Mouse (Mus musculus) heart, embryonic 13.5 days (tissue): Measurements from ENCODE around the gene Tnfrsf1a. TPM values are rescaled to one million over a fixed set of nuclear protein-coding genes. Genes with fewer than 3 reads are reported as not detected.

Experiments used
- ATAC-seq: fragments of 200-750 bp; cut with Nextera tagmentation; 2 replicates; pipeline ENCODE4 v1.8.0; 2017; ENCODE audit warnings: moderate TSS enrichment; ENCODE audit not compliant: insufficient number of reproducible peaks, low FRiP score, low TSS enrichment; ENCODE audit errors: extremely low read depth
- H3K27ac ChIP-seq: fragments of 300-500 bp; sonication (generic); replicated peaks from 2 replicates; pipeline ENCODE4 v1.5.1; 2015; ENCODE audit warnings: moderate library complexity, mild to moderate bottlenecking, inconsistent platforms
- H3K27me3 ChIP-seq: fragments of 300-500 bp; sonication (generic); replicated peaks from 2 replicates; pipeline ENCODE4 v1.6.1; 2015; ENCODE audit warnings: mild to moderate bottlenecking, inconsistent platforms
- H3K36me3 ChIP-seq: fragments of 300-500 bp; sonication (generic); 2 replicates; pipeline ENCODE4 v1.6.1; 2015; ENCODE audit warnings: mild to moderate bottlenecking, inconsistent platforms
- H3K4me1 ChIP-seq: fragments of 300-500 bp; sonication (generic); 2 replicates; pipeline ENCODE4 v1.6.1; 2015; ENCODE audit warnings: inconsistent platforms
- H3K4me2 ChIP-seq: fragments of 300-500 bp; sonication (generic); 2 replicates; pipeline ENCODE4 v1.6.1; 2015; ENCODE audit warnings: inconsistent platforms, mild to moderate bottlenecking, moderate library complexity
- H3K4me3 ChIP-seq: fragments of 300-500 bp; sonication (generic); 2 replicates; pipeline ENCODE4 v1.5.1; 2015; ENCODE audit warnings: moderate library complexity, mild to moderate bottlenecking, inconsistent platforms
- H3K9ac ChIP-seq: fragments of 300-500 bp; sonication (generic); 2 replicates; pipeline ENCODE4 v1.6.1; 2015; ENCODE audit warnings: inconsistent platforms, mild to moderate bottlenecking, moderate library complexity
- H3K9me3 ChIP-seq: fragments of 300-500 bp; sonication (generic); 2 replicates; pipeline ENCODE4 v1.6.1; 2016; ENCODE audit warnings: inconsistent platforms
- WGBS: fragments of 180-500 bp; shearing (Covaris S2); methylation state at CpG from one replicate; pipeline ENCODE4 v1.1.7; 2015; ENCODE audit warnings: mixed read lengths; 5-methylcytosine and 5-hydroxymethylcytosine counted together
- polyA plus RNA-seq: library from polyadenylated mRNA; unstranded; fragments of >200 nt; fragmentation: Nextera tagmentation; extraction: Ambion mirVana; gene quantifications from 2 replicates; pipeline ENCODE4 v1.2.1, GENCODE M21; 2015

The Tnfrsf1a gene
- polyA plus RNA-seq, 1 experiment from 2014 or later = 43.8 TPM

DNA sequence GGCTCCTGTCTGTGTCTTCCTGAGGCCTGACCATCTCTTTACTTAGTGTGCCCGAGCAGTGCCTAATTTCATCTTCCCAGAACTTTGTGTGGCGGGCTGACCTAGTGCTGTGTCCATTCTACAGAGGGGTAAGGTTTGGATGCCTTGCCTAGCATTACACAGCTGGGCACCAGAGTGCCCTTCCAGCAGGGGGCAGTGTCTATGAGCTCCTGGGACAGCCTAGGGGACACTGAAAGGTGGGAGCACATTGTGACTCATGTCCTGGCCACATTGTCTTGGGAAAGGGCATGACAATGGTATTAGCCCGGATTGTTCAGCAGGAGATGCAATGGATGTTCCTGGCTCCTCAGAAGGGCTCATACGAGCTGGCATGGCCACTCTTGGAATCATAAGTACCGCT, 20.9 kb upstream of the Tnfrsf1a start:
- Histone ChIP-seq H3K4me2 (no peak overlapping the region), H3K9ac (no peak overlapping the region), H3K27me3 (peaks cover 7% of the 10 kb centered on the region), H3K27ac (no peak overlapping the region), H3K4me3 (no peak overlapping the region), H3K36me3 (no peaks in the 10 kb centered on the region), H3K4me1 (peaks cover 15% of the 10 kb centered on the region), H3K9me3 (no peaks in the 10 kb centered on the region)
- WGBS = 83% methylated on average over 5 of the region's 5 CpGs
- ATAC-seq = no peak

DNA sequence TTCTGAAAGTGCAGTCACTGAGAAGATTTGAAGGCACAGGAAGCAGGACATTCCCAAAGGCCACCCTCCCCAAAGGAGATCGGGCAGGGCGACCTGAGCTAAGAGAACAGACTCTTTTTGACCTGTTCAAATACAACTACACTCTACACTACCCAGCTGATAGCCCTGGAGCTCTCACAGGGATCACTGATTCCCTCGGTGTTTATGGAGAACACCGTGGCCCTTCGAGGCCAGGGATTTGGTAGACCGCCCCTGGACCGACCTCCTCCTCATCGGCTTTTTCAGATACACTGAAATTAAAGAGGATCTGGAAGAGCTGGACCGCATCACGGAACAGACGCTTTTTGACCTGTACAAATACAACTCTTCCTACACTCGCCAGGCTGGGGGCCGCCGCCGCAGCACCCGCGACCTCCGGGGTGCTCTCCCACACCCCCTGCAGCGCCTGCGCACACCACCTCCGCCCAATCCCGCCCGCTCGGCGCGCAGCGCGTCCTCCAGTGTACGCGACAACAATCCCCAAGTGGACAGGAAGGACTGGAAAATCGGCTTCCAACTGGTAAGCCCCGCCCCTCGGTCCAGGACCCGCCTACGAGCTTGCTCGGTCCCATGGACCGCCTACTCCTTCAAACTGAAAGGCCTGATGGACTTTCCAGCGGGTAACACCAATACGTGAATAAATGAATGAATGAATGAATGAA, 18.4 kb upstream of the Tnfrsf1a start:
- 1% methylated on average over 39 of the region's 39 CpGs for WGBS
- no peaks in the 10 kb centered on the region for H3K27me3 ChIP-seq
- peak overlapping the region; percentile 25; the same call in 1 of the 2 replicates for H3K27ac ChIP-seq
- peaks cover 8% of the 10 kb centered on the region for H3K4me1 ChIP-seq
- H3K4me2 ChIP-seq = peak overlapping the region; percentile 82
- H3K4me3 ChIP-seq = peak overlapping the region; percentile 63
- peak overlapping the region; percentile 84 for H3K9ac ChIP-seq
- H3K9me3 ChIP-seq = no peaks in the 10 kb centered on the region
- H3K36me3 ChIP-seq = no peaks in the 10 kb centered on the region
- ATAC-seq = peak; percentile 69; the same call in 1 of the 2 replicates

DNA sequence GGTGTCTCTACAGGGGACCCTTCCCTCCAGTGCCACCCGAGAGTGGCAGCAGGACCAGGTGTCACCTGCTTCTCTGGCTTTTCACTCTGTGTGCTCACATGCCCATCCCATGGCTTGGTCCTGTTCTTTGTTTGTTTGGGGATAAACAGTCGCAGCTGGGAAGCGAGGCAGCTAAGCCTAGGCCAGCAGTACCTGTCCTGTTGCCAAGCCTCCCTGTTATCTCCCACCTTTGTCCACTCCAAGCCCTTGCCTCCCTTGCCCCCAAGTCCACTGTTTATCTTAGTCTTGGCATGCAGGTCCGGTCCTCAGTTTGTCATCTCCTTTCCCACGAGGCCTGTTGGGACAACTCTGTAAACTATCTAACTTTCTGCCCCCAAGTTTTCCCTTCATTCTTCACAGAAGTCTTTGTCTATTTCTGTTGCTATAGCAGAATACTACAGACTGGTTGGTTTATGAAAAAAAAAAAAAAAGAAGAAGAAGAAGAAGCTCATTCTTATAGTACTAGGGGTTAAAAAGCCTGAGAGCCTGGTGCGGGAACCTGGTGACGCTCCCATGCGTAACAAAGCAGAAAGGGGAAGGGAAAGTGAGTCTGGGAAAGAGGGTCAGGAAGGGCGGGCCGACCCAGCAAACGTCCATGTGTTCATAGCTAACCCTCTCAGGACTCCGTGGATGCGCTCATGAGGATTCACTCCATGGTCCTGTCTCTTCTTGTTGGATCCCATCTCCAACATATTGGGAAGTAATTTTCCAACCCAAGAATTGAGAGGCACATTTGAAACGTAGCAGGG, 15.9 kb upstream of the Tnfrsf1a start:
- Histone ChIP-seq H3K4me2 (no peak overlapping the region), H3K9me3 (no peaks in the 10 kb centered on the region), H3K4me3 (no peak overlapping the region), H3K9ac (no peak overlapping the region), H3K27ac (no peak overlapping the region), H3K27me3 (0 out of 2 replicates have a peak, but pooled peaks cover 3% of the 10 kb centered on the region), H3K4me1 (peaks cover 8% of the 10 kb centered on the region), H3K36me3 (no peaks in the 10 kb centered on the region)
- ATAC-seq = no peak
- 69% methylated on average over 14 of the region's 14 CpGs for WGBS

DNA sequence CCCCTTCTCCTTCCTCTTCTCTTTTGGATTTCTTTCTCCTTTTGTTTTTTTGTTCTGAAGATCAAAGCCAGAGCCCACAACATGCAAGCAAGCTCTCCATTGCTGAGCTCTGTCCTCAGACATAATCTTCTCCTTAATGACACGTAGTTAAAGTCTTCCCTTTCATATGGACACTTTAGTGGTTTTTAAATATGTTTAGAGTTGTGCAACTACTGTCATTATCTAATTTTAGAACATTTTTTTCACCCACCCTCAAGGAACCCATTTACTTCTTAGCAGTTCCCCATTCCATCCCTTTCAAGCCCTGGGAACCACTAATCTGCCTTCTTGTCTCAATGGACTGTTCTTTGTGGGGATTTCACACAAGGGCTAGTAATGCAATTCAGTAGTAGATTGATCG, 14.8 kb upstream of the Tnfrsf1a start:
- Histone ChIP-seq H3K9me3 (no peaks in the 10 kb centered on the region), H3K4me3 (no peak overlapping the region), H3K9ac (no peak overlapping the region), H3K4me2 (no peak overlapping the region), H3K27me3 (0 out of 2 replicates have a peak, but pooled peaks cover 3% of the 10 kb centered on the region), H3K27ac (no peak overlapping the region), H3K4me1 (peaks cover 8% of the 10 kb centered on the region), H3K36me3 (no peaks in the 10 kb centered on the region)
- ATAC-seq = no peak
- WGBS = 76% methylated on average over 2 of the region's 2 CpGs

DNA sequence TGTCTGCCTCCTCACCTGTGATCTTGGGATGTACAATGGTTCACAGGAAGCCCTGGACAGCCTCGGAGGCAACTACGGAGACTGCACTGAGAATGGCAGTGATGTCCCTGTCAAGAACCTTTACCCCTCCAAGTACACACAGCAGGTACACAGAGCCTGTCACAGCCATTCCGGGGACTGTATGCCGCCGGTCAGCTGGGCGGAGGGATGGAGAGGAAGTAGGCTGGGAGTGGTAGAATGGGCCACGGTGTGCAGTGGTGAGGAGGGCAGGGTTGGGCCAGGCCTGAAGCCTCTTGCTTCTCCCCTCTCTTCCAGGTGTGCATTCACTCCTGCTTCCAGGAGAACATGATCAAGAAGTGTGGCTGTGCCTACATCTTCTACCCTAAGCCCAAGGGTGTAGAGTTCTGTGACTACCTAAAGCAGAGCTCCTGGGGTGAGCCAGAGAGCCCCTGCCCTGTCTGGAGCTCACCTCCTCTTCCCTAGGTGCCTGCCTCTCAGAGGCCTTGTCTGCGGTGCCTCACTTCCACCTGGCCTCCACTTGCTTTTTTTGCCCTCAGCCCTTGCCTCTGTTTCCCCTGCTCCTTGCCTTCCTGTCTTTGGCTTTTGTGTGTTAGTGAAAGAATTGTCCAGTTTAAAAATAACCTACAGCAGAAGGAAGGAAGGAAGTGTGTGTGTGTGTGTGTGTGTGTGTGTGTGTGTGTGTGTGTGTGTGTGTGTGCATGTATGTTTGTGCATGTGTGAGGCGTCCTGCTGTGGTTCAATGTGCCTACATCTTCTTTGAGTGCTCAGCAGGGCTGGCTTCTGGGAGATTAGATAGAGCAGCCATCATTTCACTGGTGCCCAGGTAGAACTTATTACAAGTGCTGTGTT, 10.1 kb upstream of the Tnfrsf1a start:
- no peak overlapping the region for H3K4me2 ChIP-seq
- no peak for ATAC-seq
- 60% methylated on average over 9 of the region's 9 CpGs for WGBS
- no peaks in the 10 kb centered on the region for H3K36me3 ChIP-seq
- H3K4me3 ChIP-seq = no peak overlapping the region
- H3K4me1 ChIP-seq = peaks cover 12% of the 10 kb centered on the region; the same call in 1 of the 2 replicates
- no peak overlapping the region for H3K9ac ChIP-seq
- peak overlapping the region; percentile 82; the same call in 1 of the 2 replicates for H3K27ac ChIP-seq
- H3K9me3 ChIP-seq = no peaks in the 10 kb centered on the region
- H3K27me3 ChIP-seq = peaks cover 3% of the 10 kb centered on the region; the same call in 1 of the 2 replicates

DNA sequence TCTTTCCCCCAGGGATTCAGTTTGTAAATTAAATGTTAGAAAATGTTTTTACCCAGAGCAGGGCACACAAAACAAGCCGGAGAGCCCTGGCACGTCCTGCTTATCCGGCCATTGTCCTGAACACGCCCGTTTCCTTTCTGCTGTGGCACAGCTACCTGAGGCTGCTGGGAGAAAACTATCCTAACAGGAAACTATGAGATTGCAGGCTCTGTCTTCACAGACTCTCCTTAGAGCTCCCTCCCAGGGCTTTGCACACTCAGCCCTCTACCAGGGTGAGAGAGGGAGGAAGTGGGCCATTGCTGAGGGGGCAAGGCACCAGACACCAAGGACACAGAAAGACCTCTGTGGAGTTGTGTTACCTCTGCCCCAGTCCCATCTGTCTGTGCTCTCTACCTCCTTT, 8.9 kb upstream of the Tnfrsf1a start:
- Histone ChIP-seq H3K27me3 (peaks cover 3% of the 10 kb centered on the region), H3K4me1 (peaks cover 15% of the 10 kb centered on the region; the same call in 1 of the 2 replicates), H3K9me3 (no peaks in the 10 kb centered on the region), H3K4me2 (no peak overlapping the region), H3K4me3 (no peak overlapping the region), H3K9ac (no peak overlapping the region), H3K36me3 (no peaks in the 10 kb centered on the region), H3K27ac (peak overlapping the region; percentile 82)
- no peak for ATAC-seq
- 57% methylated on average over 5 of the region's 5 CpGs for WGBS

DNA sequence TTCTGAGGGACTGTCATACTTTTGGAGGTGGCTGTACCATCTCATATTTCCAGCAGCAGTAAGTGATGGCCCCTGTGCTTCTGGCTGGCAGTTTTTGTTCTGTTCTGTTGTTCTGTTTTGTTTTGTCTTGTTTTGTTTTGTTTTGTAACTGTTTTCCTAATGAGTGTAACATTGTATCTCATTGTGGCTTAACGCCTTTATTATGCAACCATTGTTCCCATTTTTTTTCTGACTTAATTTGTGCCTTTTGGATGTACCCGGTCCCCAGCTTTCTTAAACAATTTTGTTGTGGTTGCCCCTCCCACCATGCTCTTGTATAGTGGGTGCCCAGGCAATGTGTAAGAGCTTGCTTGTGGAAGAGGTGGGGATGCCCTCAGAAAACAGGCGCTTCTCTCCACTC, 7.0 kb upstream of the Tnfrsf1a start:
- no peak overlapping the region for H3K9ac ChIP-seq
- H3K4me1 ChIP-seq = peaks cover 15% of the 10 kb centered on the region; the same call in 1 of the 2 replicates
- no peak for ATAC-seq
- H3K27me3 ChIP-seq = peaks cover 3% of the 10 kb centered on the region
- no peaks in the 10 kb centered on the region for H3K36me3 ChIP-seq
- no peak overlapping the region for H3K4me2 ChIP-seq
- no peak overlapping the region for H3K27ac ChIP-seq
- 58% methylated on average over 3 of the region's 3 CpGs for WGBS
- H3K9me3 ChIP-seq = no peaks in the 10 kb centered on the region
- H3K4me3 ChIP-seq = no peak overlapping the region

DNA sequence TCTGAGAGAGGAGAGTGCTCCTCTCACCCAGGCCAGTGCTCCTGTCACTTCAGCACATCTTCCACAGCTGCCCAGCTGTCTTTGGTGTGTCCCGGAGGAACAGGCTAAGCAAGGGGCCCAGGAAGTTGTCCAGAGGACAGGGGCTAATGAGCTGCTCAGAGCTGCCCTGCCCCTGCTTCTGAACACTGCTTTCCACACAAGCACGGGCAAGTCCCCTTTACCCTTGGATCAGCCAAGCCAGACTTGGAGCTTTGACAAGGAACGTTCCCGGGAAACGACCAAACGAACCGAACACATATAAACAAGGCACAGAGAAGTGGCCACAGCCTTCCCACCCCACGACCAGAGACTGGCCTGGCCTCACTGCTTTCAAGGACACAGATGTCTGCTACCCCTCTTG, 5.1 kb upstream of the Tnfrsf1a start:
- no peaks in the 10 kb centered on the region for H3K36me3 ChIP-seq
- H3K4me2 ChIP-seq = no peak overlapping the region
- H3K4me1 ChIP-seq = peaks cover 26% of the 10 kb centered on the region
- no peaks in the 10 kb centered on the region for H3K9me3 ChIP-seq
- H3K27me3 ChIP-seq = no peaks in the 10 kb centered on the region; the same call in none of the 2 replicates
- H3K4me3 ChIP-seq = no peak overlapping the region
- peak overlapping the region; percentile 47; the same call in 1 of the 2 replicates for H3K9ac ChIP-seq
- no peak overlapping the region for H3K27ac ChIP-seq
- 32% methylated on average over 8 of the region's 8 CpGs for WGBS
- no peak for ATAC-seq

DNA sequence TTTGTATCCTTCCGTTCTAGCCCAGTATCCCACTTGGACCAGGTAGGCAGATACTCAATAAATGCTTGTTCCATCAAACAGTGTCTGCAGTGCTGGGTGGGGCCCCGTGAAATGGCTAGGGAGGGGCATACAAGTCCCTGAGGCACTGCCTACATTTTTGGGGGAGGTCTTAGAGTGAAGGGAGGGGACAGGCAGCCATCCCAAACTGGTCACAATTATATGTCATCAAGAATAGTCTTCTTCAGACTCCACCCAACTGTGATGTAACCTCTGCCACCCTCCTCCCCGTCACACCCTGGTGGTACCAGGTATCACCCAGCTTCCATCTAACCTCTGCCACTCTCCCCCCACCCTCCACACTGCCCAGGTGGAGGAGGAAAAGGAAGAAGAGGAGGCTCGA, 4.3 kb upstream of the Tnfrsf1a start:
- Histone ChIP-seq H3K4me1 (peaks cover 28% of the 10 kb centered on the region), H3K4me3 (no peak overlapping the region), H3K4me2 (no peak overlapping the region), H3K27me3 (no peaks in the 10 kb centered on the region; the same call in none of the 2 replicates), H3K9ac (no peak overlapping the region), H3K9me3 (no peaks in the 10 kb centered on the region), H3K36me3 (no peaks in the 10 kb centered on the region), H3K27ac (no peak overlapping the region)
- WGBS = 48% methylated on average over 4 of the region's 4 CpGs
- no peak for ATAC-seq

DNA sequence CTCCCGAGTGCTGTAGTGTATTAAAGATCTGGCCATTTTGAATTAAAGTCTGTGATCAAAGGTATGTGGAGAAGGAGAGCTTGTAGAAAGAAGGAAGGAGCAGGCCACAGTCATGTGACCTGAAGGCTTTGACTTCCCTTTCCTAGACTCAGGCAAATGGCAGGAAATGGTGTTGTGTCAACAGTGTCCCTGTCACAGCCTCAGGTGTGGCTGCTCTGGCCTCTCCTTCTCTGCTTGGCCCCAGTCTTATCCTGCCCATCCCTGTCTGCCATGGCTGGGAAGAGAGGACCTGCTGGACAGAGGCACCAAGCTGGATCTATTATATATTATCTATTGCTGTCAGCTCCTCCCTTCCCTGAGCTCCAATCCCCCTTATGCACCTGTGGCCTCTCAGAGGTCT, 3.5 kb upstream of the Tnfrsf1a start:
- Histone ChIP-seq H3K36me3 (no peaks in the 10 kb centered on the region), H3K4me1 (peaks cover 30% of the 10 kb centered on the region), H3K4me2 (no peak overlapping the region), H3K27ac (no peak overlapping the region), H3K4me3 (no peak overlapping the region), H3K9me3 (no peaks in the 10 kb centered on the region), H3K9ac (no peak overlapping the region), H3K27me3 (no peaks in the 10 kb centered on the region; the same call in none of the 2 replicates)
- 55% methylated on average over 1 of the region's 1 CpGs for WGBS
- no peak for ATAC-seq

DNA sequence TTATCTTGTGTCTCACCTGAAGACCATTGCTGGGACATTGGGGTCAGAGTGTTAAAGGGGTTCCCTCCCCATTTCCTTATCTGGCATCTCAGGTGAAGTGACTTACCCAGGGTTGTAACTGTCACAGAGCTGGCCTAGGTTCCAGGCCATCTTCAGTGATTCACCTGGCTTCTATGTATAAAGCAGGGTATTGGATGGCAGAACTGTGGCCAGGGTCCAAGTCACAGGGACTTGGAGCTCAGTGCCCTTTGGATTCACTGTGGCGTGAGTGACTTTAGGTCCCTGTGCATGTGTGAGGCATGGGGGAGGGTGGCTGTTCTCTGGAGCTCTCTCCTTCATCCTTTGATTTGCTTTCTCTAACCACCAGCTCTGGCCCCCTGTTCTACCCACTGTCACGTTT, 3.1 kb upstream of the Tnfrsf1a start:
- Histone ChIP-seq H3K4me3 (no peak overlapping the region), H3K9ac (no peak overlapping the region), H3K4me1 (peaks cover 30% of the 10 kb centered on the region), H3K4me2 (no peak overlapping the region), H3K27me3 (no peaks in the 10 kb centered on the region; the same call in none of the 2 replicates), H3K27ac (no peak overlapping the region), H3K9me3 (no peaks in the 10 kb centered on the region), H3K36me3 (no peaks in the 10 kb centered on the region)
- WGBS = 55% methylated on average over 2 of the region's 2 CpGs
- no peak for ATAC-seq
